Mouse (Mus musculus) cerebellum, adult 2 months (tissue): ENCODE data around the gene Ip6k1. TPM values are rescaled to one million over a fixed set of nuclear protein-coding genes. Genes with fewer than 3 reads are reported as not detected.

Experiments
- DNase-seq, 2 experiments: peaks; one replicate each; pipeline ENCODE4 v3.0.0; 2021
- H3K27ac ChIP-seq: fragments of 200-500 bp; 2 replicates; pipeline ENCODE4 v1.5.1; 2012; ENCODE audit warnings: low read length, control low read depth, inconsistent platforms; ENCODE audit not compliant: insufficient read depth
- H3K27me3 ChIP-seq: fragments of 200-500 bp; 2 replicates; pipeline ENCODE4 v1.6.1; 2012; ENCODE audit warnings: inconsistent platforms, mild to moderate bottlenecking, low read length, moderate library complexity; ENCODE audit not compliant: control insufficient read depth, insufficient read depth
- H3K4me1 ChIP-seq: fragments of 200-500 bp; 2 replicates; pipeline ENCODE4 v1.6.1; 2011; ENCODE audit warnings: low read length; ENCODE audit not compliant: control insufficient read depth, insufficient read depth
- H3K4me3 ChIP-seq: fragments of 200-500 bp; replicated peaks from 2 replicates; pipeline ENCODE3; 2011; ENCODE audit warnings: mild to moderate bottlenecking, low read depth, low read length, control low read depth; ENCODE audit not compliant: insufficient read depth
- CTCF ChIP-seq: fragments of 200-500 bp; IDR thresholded peaks from 2 replicates; pipeline ENCODE4 v1.5.1; 2011; ENCODE audit warnings: low read depth, mild to moderate bottlenecking, control low read depth, low read length, moderate library complexity, borderline replicate concordance; ENCODE audit not compliant: insufficient read depth
- POLR2A ChIP-seq: fragments of 200-500 bp; IDR thresholded peaks from 2 replicates; pipeline ENCODE4 v1.6.1; 2011; ENCODE audit warnings: low read length, control low read depth, borderline replicate concordance; ENCODE audit not compliant: insufficient read depth
- whole genome bisulfite sequencing: fragments of 180-500 bp; shearing (Covaris S2); methylation state at CpG from one replicate; pipeline ENCODE4 v1.1.7; 2018; 5-methylcytosine and 5-hydroxymethylcytosine counted together
- polyA plus RNA-seq: library from polyadenylated mRNA; depleted of rRNA; stranded (reverse); fragments of >200 nt; gene quantifications from 2 replicates; pipeline ENCODE4 v1.2.3, GENCODE M21; 2012

The Ip6k1 gene
- polyA plus RNA-seq, 1 experiment = 191 TPM

DNA sequence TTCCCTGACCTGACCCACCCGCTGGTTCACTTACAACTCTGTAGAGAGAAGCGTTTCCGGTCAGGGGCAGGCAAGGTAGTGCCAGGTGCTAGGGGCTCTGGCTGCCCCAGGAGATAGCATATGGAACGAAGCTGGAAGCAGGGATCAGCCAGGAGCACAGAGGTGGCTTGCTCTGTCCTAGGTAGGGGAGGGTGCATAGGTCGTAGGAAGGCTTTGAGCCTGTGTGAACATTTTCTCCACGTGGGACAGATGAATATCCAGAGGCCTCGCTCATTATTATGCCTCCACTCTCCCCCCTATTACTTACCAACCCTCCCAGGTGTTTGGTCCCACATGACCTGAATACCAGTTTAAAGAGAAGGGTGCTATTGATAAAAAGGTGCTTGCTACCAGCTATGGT is 50.1 kb downstream of the Ip6k1 start:
- TF ChIP-seq CTCF = no peak
- no peak for TF ChIP-seq POLR2A
- H3K4me1 ChIP-seq = peaks cover 7% of the 10 kb centered on the region; the same call in 1 of the 2 replicates
- H3K4me3 ChIP-seq = no peak overlapping the region
- H3K27me3 ChIP-seq = no peaks in the 10 kb centered on the region
- DNase-seq = peak; percentile 25 to 38
- 59% methylated on average over 7 of the region's 7 CpGs for WGBS
- no peak overlapping the region for H3K27ac ChIP-seq

DNA sequence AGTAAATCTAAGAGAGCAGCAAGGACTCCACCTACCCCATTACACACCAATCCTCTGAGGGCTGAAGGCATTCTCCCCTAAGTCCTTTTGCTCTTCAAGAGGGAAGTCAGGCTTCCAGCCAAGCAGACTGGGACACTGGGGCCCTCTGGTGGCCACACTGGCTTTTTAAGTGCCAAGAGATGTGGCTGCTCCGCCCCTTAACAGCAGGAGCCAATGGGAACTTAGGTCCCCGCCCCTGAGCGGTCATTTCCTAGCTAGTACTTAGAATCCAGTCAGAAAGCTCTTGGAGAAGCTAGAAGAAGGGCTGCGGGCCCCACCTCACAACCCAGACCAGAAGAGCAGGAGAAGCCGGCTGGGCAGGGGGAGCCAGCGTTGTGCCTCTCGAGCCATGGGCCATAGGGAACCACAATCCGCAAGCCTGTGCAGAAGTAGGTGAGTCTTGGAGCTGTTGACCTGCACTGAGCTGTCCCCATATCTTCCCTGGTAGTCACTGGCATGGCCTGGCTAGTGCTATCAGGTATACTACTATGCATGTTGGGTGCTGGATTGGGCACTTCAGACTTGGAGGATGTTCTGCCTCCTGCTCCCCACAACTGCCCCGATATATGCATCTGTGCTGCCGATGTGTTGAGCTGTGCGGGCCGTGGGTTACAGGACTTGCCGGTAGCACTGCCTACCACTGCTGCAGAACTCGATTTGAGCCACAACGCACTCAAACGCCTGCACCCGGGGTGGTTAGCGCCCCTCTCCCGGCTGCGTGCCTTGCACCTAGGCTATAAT is 50.8 kb downstream of the Ip6k1 start, which contains the start of gene Amigo3:
Gene Amigo3 (plus strand): TSS at position 275 of the 780 bp plus-strand sequence.
- no peaks in the 10 kb centered on the region for H3K27me3 ChIP-seq
- H3K4me3 ChIP-seq = no peak within 1 kb of the TSS
- peak; percentile 92 to 96 for DNase-seq
- WGBS = 58% methylated on average over 20 of the region's 20 CpGs
- H3K27ac ChIP-seq = no peak within 1 kb of the TSS
- TF ChIP-seq CTCF = peak; percentile 90
- TF ChIP-seq POLR2A = no peak
- H3K4me1 ChIP-seq = peaks cover 7% of the 10 kb centered on the region; the same call in 1 of the 2 replicates

DNA sequence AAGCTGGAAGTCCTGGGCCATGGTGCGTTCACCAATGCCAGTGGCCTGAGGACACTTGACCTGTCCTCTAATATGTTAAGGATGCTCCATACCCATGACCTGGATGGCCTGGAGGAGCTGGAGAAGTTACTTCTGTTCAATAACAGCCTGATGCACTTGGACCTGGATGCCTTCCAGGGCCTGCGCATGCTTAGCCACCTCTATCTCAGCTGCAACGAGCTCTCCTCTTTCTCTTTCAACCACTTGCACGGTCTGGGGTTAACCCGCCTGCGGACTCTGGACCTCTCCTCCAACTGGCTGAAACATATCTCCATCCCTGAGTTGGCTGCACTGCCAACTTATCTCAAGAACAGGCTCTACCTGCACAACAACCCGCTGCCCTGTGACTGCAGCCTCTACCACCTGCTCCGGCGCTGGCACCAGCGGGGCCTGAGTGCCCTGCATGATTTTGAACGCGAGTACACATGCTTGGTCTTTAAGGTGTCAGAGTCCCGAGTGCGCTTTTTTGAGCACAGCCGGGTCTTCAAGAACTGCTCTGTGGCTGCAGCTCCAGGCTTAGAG is 51.4 kb downstream of the Ip6k1 start:
- Histone ChIP-seq H3K4me3 (no peak overlapping the region), H3K27ac (no peak overlapping the region), H3K4me1 (peaks cover 7% of the 10 kb centered on the region; the same call in 1 of the 2 replicates), H3K27me3 (no peaks in the 10 kb centered on the region)
- TF ChIP-seq POLR2A (no peak), CTCF (0 out of 2 replicates have a peak, but pooled peaks have one; percentile 11)
- WGBS = 78% methylated on average over 15 of the region's 15 CpGs
- peak; percentile 23 to 44 for DNase-seq

DNA sequence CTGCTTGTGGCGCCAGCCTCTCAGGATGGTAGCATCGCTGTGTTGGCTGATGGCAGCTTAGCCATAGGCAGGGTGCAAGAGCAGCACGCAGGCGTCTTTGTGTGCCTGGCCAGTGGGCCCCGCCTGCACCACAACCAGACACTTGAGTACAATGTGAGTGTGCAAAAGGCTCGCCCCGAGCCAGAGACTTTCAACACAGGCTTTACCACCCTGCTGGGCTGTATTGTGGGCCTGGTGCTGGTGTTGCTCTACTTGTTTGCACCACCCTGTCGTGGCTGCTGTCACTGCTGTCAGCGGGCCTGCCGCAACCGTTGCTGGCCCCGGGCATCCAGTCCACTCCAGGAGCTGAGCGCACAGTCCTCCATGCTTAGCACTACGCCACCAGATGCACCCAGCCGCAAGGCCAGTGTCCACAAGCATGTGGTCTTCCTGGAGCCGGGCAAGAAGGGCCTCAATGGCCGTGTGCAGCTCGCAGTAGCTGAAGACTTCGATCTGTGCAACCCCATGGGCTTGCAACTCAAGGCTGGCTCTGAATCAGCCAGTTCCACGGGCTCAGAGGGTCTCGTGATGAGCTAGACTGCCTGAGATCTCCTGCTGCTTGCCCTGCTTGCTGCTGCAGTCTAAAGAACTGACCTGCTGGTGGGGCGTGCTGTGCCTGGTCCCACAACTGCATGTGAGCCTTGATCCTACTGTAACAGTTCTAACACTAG is 52.2 kb downstream of the Ip6k1 start:
- 80% methylated on average over 22 of the region's 22 CpGs for WGBS
- Histone ChIP-seq H3K27ac (no peak overlapping the region), H3K4me3 (no peak overlapping the region), H3K27me3 (no peaks in the 10 kb centered on the region), H3K4me1 (peaks cover 7% of the 10 kb centered on the region; the same call in 1 of the 2 replicates)
- TF ChIP-seq POLR2A (no peak), CTCF (no peak)
- DNase-seq = peak in 1 of 2 experiments; percentile 36

DNA sequence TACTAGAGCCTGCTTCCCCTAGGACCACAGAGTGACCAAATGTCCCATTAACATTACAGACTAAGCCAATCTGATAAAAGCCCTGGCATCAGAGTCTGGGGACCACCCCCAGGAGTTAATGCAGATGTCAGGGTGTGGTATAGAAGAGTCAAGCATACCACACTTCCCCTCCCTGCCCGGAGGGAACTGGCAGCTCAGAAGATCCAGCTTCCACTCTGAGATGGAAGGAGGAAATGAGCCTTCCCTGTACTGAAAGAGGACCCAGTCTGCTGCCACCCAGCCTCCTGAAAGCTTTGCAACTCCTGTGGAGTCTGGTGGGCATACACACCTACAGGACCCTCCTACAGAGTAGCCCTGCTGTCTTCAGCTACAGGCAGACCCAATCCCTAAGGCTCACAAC is 52.8 kb downstream of the Ip6k1 start:
- TF ChIP-seq CTCF (no peak), POLR2A (no peak)
- DNase-seq = no peak
- WGBS = 80% methylated on average over 1 of the region's 1 CpGs
- Histone ChIP-seq H3K27me3 (no peaks in the 10 kb centered on the region), H3K4me3 (no peak overlapping the region), H3K27ac (no peak overlapping the region), H3K4me1 (peaks cover 7% of the 10 kb centered on the region; the same call in 1 of the 2 replicates)

DNA sequence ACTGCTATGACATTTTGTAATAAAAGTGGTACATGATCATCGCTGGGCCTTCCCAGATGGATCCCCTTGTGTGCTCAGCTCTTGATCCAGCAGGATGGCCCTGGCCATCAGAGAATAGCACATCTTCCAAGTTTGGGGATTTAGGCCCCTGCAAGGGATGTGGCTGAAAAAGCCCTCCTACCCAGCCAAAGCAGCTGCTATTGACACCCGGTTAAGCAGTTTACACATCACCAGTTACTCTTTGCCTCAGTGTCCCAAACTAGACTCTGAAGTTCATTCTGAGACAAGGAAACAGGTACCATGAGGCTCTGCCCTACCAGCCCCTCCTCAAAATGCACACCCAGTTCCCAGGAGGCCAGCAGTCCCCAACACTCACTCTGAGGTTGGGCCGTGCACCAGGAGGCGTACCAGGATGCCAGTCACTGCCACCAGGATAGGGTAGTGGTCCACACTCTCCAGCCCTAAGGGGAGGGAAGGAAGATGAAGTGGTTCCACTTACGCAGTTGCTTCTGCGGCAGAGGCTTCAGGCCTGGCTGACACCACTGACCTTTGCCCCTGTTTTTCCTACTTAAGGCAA is 53.4 kb downstream of the Ip6k1 start:
- no peak overlapping the region for H3K4me3 ChIP-seq
- 84% methylated on average over 6 of the region's 6 CpGs for WGBS
- no peak for TF ChIP-seq CTCF
- TF ChIP-seq POLR2A = no peak
- no peaks in the 10 kb centered on the region for H3K27me3 ChIP-seq
- no peak overlapping the region for H3K27ac ChIP-seq
- DNase-seq = no peak
- H3K4me1 ChIP-seq = peaks cover 7% of the 10 kb centered on the region; the same call in 1 of the 2 replicates

DNA sequence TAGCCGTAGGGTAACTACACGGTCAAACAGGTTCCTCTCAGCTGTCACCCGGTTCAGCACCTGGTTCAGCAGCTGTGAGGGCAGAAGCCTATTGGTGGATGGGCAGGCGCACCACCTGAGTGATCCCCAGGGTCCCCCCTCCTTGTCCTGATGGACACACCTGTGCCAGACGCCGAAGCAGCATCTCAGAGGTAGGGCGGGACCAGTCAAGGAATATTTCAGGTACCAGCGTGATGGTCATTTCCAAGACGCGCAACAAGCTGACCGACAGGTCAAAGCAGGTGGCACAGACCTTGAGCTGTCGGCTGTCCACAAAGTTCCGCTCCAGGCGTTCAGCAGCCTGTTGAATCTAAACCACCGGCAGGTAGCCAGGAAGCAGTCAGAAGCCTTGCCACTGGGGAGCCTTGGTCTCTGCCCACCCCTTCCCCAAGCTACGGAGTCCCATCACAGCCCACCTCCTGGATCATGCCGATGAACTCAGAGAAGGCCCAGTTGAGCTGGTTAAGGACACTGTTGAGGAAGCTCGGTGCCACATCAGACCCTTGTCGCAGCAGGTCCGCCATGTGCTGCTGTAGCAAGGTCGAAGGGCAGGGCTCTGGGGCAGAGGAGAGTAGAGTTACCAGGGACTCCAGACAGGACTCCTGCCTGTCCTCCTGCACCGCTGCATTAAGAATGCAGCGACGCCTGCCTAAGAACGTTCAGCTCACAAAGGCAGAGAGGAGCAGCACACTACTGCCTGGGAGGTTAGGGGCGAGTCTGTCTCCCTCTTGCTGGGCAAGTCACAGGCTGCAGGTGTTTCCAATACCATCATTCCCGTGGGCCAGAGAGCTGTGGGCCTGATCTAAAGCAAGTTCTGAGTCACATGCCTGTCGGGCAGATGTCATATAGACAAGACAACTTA is 54.3 kb downstream of the Ip6k1 start:
- no peaks in the 10 kb centered on the region for H3K27me3 ChIP-seq
- no peak overlapping the region for H3K4me3 ChIP-seq
- peaks cover 7% of the 10 kb centered on the region; the same call in 1 of the 2 replicates for H3K4me1 ChIP-seq
- no peak overlapping the region for H3K27ac ChIP-seq
- TF ChIP-seq POLR2A (no peak), CTCF (no peak)
- DNase-seq = peak in 1 of 2 experiments; percentile 18
- 75% methylated on average over 28 of the region's 28 CpGs for WGBS
